Mouse (Mus musculus) gastrocnemius, postnatal 25 days (tissue): ENCODE measurements at regions not wholly inside any gene's neighbourhood (a gene's known extent, or its start where the extent isn't known, plus 50 kb on each side); places are given as distances from the start of the nearest gene placed in this dataset.
"Not testable (repeated sequence)": the region's sequence is repeated elsewhere in the genome, so short reads cannot be mapped to it uniquely, and the experiment has no call there.

ENCODE experiments used
- DNase-seq: peaks from one replicate; pipeline ENCODE4 v3.0.0; 2022

GRCm38 (mm10) chr7:62179387-62179786, 167.0 kb upstream of the Ndn start:
- DNase-seq = no peak

GRCm38 (mm10) chr7:62208529-62208928, 137.8 kb upstream of the Ndn start:
- DNase-seq = no peak

GRCm38 (mm10) chr7:62209117-62209700, 137.2 kb upstream of the Ndn start:
- no peak for DNase-seq

- peak; percentile 4 for DNase-seq
Observed at GRCm38 (mm10) chr7:62225184-62225583, 121.2 kb upstream of the Ndn start.

- DNase-seq = no peak
Observed at GRCm38 (mm10) chr7:62227727-62228126, 118.6 kb upstream of the Ndn start.

- no peak for DNase-seq
Observed at GRCm38 (mm10) chr7:62230713-62231112, 115.7 kb upstream of the Ndn start.

- peak; percentile 4 for DNase-seq
Observed at GRCm38 (mm10) chr7:62231120-62231574, 115.2 kb upstream of the Ndn start.

GRCm38 (mm10) chr7:62232076-62232475, 114.3 kb upstream of the Ndn start:
- DNase-seq = no peak

- DNase-seq = no peak
Observed at GRCm38 (mm10) chr7:62234037-62234436, 112.3 kb upstream of the Ndn start.

GRCm38 (mm10) chr7:62235766-62236165, 110.6 kb upstream of the Ndn start:
- DNase-seq = no peak

GRCm38 (mm10) chr7:62261688-62262114, 84.7 kb upstream of the Ndn start:
- DNase-seq = no peak

GRCm38 (mm10) chr7:62262174-62262573, 84.2 kb upstream of the Ndn start:
- not testable (repeated sequence) for DNase-seq

GRCm38 (mm10) chr7:62269156-62269855, 77.1 kb upstream of the Ndn start:
- no peak for DNase-seq

GRCm38 (mm10) chr7:62276219-62276618, 70.2 kb upstream of the Ndn start:
- DNase-seq = no peak

GRCm38 (mm10) chr7:62278492-62278891, 67.9 kb upstream of the Ndn start:
- DNase-seq = no peak

GRCm38 (mm10) chr7:62279022-62279421, 67.3 kb upstream of the Ndn start:
- no peak for DNase-seq
